Mouse (Mus musculus): ENCODE measurements around the gene Gm21996. TPM values are rescaled to one million over a fixed set of nuclear protein-coding genes. Genes with fewer than 3 reads are reported as not detected.
"Not testable (repeated sequence)": the region's sequence is repeated elsewhere in the genome, so short reads cannot be mapped to it uniquely, and the experiment has no call there.

Gm21996 gene
- not detected in 2 replicates for polyA plus RNA-seq (2015; fragmentation: Nextera tagmentation; extraction: Ambion mirVana)

GRCm38 (mm10) chrY:89745432-89745831, at the start of gene Gm21996:
TSS of gene Gm21996 (minus strand) at chrY:89745532.
- H3K9ac ChIP-seq (ENCODE audit: low read length); H3K4me3 ChIP-seq (ENCODE audit: low read length); H3K4me1 ChIP-seq (ENCODE audit: control insufficient read depth, insufficient read depth, low read length); H3K27me3 ChIP-seq (ENCODE audit: control insufficient read depth, insufficient read depth, low read length); H3K27ac ChIP-seq (ENCODE audit: low read length); H3K4me2 ChIP-seq (ENCODE audit: low read depth, low read length); H3K36me3 ChIP-seq (ENCODE audit: control insufficient read depth, insufficient read depth); H3K9me3 ChIP-seq (replicated peaks; ENCODE audit: control insufficient read depth, low read length); ATAC-seq (replicated peaks; ENCODE audit: extremely low read depth, insufficient read depth, low FRiP score): not testable (repeated sequence)
- no CpG with 5 or more reads among the region's 7 CpGs for WGBS

Measured in heart, embryonic 16.5 days (tissue).